In the genomic region with DNA sequence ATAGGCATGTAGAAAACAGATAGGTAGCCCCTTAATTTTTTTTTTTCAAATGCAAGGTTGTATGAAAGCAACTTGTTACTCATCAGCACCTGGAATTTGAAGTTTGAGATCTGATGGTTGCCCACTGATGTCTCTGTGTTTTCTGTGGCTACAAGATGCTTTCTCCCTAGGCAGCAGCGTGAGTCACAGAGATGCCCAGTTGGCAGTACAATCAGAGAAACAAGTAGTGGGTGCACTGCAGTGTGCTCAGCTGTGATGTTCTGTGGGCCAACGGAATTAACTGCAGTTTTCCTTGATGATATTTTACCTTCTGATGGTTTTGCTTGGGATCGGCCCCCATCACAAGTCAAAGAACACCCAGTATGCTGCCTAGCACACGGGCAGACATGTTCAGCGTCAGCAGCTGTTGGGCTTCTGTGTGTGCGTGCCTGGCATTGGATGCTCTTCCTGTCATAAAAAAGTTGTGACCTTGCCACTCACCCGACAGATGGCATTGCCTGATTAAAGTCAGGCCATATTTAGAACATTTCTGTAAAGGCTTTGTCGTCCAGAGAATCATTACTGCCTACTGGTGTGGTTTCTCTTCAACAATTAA, we compare ENCODE assay signal across 15 mouse cellular contexts.
DNase-seq lines count a peak whose midpoint lies in the region; ATAC-seq and TF ChIP-seq lines count a peak whose summit lies in the region.
"Had no signal": no experiment of that assay in that cellular context is flagged by ENCODE, and none has a peak within 500 bp of the region (broad histone marks: within the 10 kb centered on the region; RNA-seq: fewer than 3 reads in every experiment).

No protein-coding gene starts in this region.

- peak; percentile 39 for DNase-seq in gastrocnemius, adult 2 months
- DNase-seq in gastrocnemius, postnatal 36 days, result no peak
- peak; percentile 28 for DNase-seq in Muller cell, postnatal 12 days (ENCODE audit: inconsistent ontology term)
- DNase-seq in cerebellum, adult 9-11 months, result peak; percentile 57
- DNase-seq in layer of hippocampus, postnatal 14 days (ENCODE audit: low spot score in 2 of 2), result peak; percentile 17 to 22
- DNase-seq in heart, postnatal 25 days (ENCODE audit: low spot score), result no peak
- DNase-seq in spleen, postnatal 4 days (ENCODE audit: low spot score in 2 of 2), result no peak
- DNase-seq: kidney, postnatal 10 days; lung, adult 2 months had no signal

- H3K4me2 ChIP-seq in heart, embryonic 12.5 days, result no peak overlapping the region
- H3K4me2 ChIP-seq: heart, embryonic 15.5 days; limb, embryonic 12.5 days; midbrain, embryonic 12.5 days; neural tube, embryonic 12.5 days had no signal

- peaks cover 7% of the 10 kb centered on the region for H3K4me1 ChIP-seq in heart, embryonic 12.5 days (replicated peaks)
- H3K4me1 ChIP-seq: midbrain, embryonic 12.5 days had no signal

- ATAC-seq in heart, embryonic 12.5 days (ENCODE audit: insufficient number of reproducible peaks, low FRiP score), result no peak
- ATAC-seq: inflammation-experienced regulatory T-cells, adult 6 months had no signal

- WGBS in heart, embryonic 12.5 days, result 68% methylated on average over 8 of the region's 8 CpGs

- TF ChIP-seq CTCF in gastrocnemius, adult 2 months (IDR thresholded peaks at IDR 0.05), result no peak

- no peaks in the 10 kb centered on the region for H3K36me3 ChIP-seq in heart, embryonic 12.5 days
- H3K36me3 ChIP-seq: heart, embryonic 15.5 days; limb, embryonic 12.5 days; midbrain, embryonic 12.5 days; neural tube, embryonic 12.5 days had no signal

- H3K9ac ChIP-seq in heart, embryonic 12.5 days, result no peak overlapping the region
- H3K9ac ChIP-seq: heart, embryonic 15.5 days; limb, embryonic 12.5 days; midbrain, embryonic 12.5 days; neural tube, embryonic 12.5 days had no signal

- no peaks in the 10 kb centered on the region for H3K9me3 ChIP-seq in heart, embryonic 12.5 days (replicated peaks)
- H3K9me3 ChIP-seq: heart, embryonic 15.5 days; limb, embryonic 12.5 days; midbrain, embryonic 12.5 days; neural tube, embryonic 12.5 days had no signal

- intact Hi-C loops in gastrocnemius, adult 2 months (cut with DNase I), result no loop called here
- intact Hi-C loops in gastrocnemius, postnatal 36 days (cut with DNase I), result no loop called here
- intact Hi-C loops in heart, postnatal 25 days (cut with DNase I), result no loop called here

- H3K27me3 ChIP-seq in heart, embryonic 12.5 days (replicated peaks), result no peaks in the 10 kb centered on the region
- H3K27me3 ChIP-seq: heart, embryonic 15.5 days; limb, embryonic 12.5 days; midbrain, embryonic 12.5 days; neural tube, embryonic 12.5 days had no signal

- peak overlapping the region; percentile 27; the same call in 1 of the 2 replicates for H3K4me3 ChIP-seq in gastrocnemius, adult 2 months
- no peak overlapping the region for H3K4me3 ChIP-seq in heart, embryonic 12.5 days
- H3K4me3 ChIP-seq: heart, embryonic 15.5 days; limb, embryonic 12.5 days; midbrain, embryonic 12.5 days; neural tube, embryonic 12.5 days had no signal

- H3K27ac ChIP-seq in gastrocnemius, adult 2 months, result peak overlapping the region; percentile 40; the same call in 1 of the 2 replicates
- H3K27ac ChIP-seq in heart, embryonic 12.5 days (ENCODE audit: poor library complexity, severe bottlenecking), result no peak overlapping the region
- H3K27ac ChIP-seq: heart, embryonic 15.5 days; limb, embryonic 12.5 days; midbrain, embryonic 12.5 days; neural tube, embryonic 12.5 days had no signal

Comparison
In these comparisons a context has a peak if more than half of its experiments do, and no peak if none do; other contexts are left out.
1. DNase-seq: peak in gastrocnemius, adult 2 months (single experiment), Muller cell, postnatal 12 days (single experiment), cerebellum, adult 9-11 months (single experiment) and layer of hippocampus, postnatal 14 days (2 of 2); none in gastrocnemius, postnatal 36 days (0 of 2), heart, postnatal 25 days (single experiment) and spleen, postnatal 4 days (0 of 2).